Mouse (Mus musculus) monocyte, adult 5-6 weeks (primary cell): ENCODE data around the gene Lat2. TPM values are rescaled to one million over a fixed set of nuclear protein-coding genes. Genes with fewer than 3 reads are reported as not detected.
A peak's percentile ranks its signal among the peaks of the same experiment; 100 is the strongest.

Experiments used
- ATAC-seq: fragments of 153-309, 156-312 bp; replicated peaks from 2 replicates; pipeline ENCODE4 v1.8.0; 2017; ENCODE audit warnings: mild to moderate bottlenecking; ENCODE audit not compliant: low TSS enrichment, insufficient number of reproducible peaks, severe bottlenecking, poor library complexity, low FRiP score
- total RNA-seq: library from RNA; stranded (forward); fragments of 200-1000, 200-491, 200-594 nt; gene quantifications from 3 replicates; pipeline ENCODE4 v1.2.3, GENCODE M21; 2017

Gene Lat2
- total RNA-seq, 1 experiment from 2014 or later = 191 TPM

- no peak for ATAC-seq
Observed at GRCm38 (mm10) chr5:134615780-134616179, 955 bp upstream of the Lat2 start.

- ATAC-seq = no peak; the same call in 1 of the 2 replicates
Observed at GRCm38 (mm10) chr5:134615380-134615779, 555 bp upstream of the Lat2 start.

- ATAC-seq = peak; percentile 19
Observed at GRCm38 (mm10) chr5:134614296-134614695, 529 bp downstream of the Lat2 start.

GRCm38 (mm10) chr5:134613727-134614126, 1.1 kb downstream of the Lat2 start:
- ATAC-seq = peak; percentile 37; the same call in 1 of the 2 replicates

- ATAC-seq = no peak
Observed at GRCm38 (mm10) chr5:134611810-134612521, 2.9 kb downstream of the Lat2 start.

GRCm38 (mm10) chr5:134609916-134610643, 4.7 kb downstream of the Lat2 start:
- ATAC-seq = no peak

GRCm38 (mm10) chr5:134607121-134607520, 7.7 kb downstream of the Lat2 start:
- peak; percentile 91 for ATAC-seq

- no peak for ATAC-seq
Observed at GRCm38 (mm10) chr5:134606314-134606713, 8.5 kb downstream of the Lat2 start.

- ATAC-seq = no peak
Observed at GRCm38 (mm10) chr5:134604376-134604775, 10.4 kb downstream of the Lat2 start.

- ATAC-seq = no peak
Observed at GRCm38 (mm10) chr5:134597711-134598110, 17.1 kb downstream of the Lat2 start.

GRCm38 (mm10) chr5:134593093-134593492, 21.7 kb downstream of the Lat2 start:
- ATAC-seq = no peak

GRCm38 (mm10) chr5:134592026-134592581, 22.7 kb downstream of the Lat2 start:
- no peak for ATAC-seq

GRCm38 (mm10) chr5:134589900-134590299, 24.9 kb downstream of the Lat2 start:
- no peak; the same call in 1 of the 2 replicates for ATAC-seq

GRCm38 (mm10) chr5:134584798-134585197, 30.0 kb downstream of the Lat2 start:
- ATAC-seq = no peak

- no peak for ATAC-seq
Observed at GRCm38 (mm10) chr5:134583884-134584213, 31.0 kb downstream of the Lat2 start.

- no peak for ATAC-seq
Observed at GRCm38 (mm10) chr5:134583006-134583883, 31.6 kb downstream of the Lat2 start.

GRCm38 (mm10) chr5:134582221-134582907, 32.5 kb downstream of the Lat2 start:
- peak; percentile 98 for ATAC-seq

- no peak for ATAC-seq
Observed at GRCm38 (mm10) chr5:134581146-134581545, 33.7 kb downstream of the Lat2 start, which contains the start of gene Rfc2. TSS of gene Rfc2 (plus strand) at chr5:134581366.
